Mouse (Mus musculus) midbrain, embryonic 13.5 days (tissue): ENCODE data around the gene 1700034J05Rik. TPM values are rescaled to one million over a fixed set of nuclear protein-coding genes. Genes with fewer than 3 reads are reported as not detected.

Experiments used
- ATAC-seq: fragments of 200-750 bp; cut with Nextera tagmentation; 2 replicates; pipeline ENCODE4 v1.8.0; 2017; ENCODE audit warnings: mild to moderate bottlenecking, moderate TSS enrichment, moderate library complexity
- H3K27ac ChIP-seq: fragments of 300-500 bp; sonication (generic); 2 replicates; pipeline ENCODE4 v1.5.1; 2015; ENCODE audit warnings: inconsistent platforms, mild to moderate bottlenecking, moderate library complexity
- H3K27me3 ChIP-seq: fragments of 300-500 bp; sonication (generic); 2 replicates; pipeline ENCODE4 v1.6.1; 2015; ENCODE audit warnings: mild to moderate bottlenecking, inconsistent platforms
- H3K36me3 ChIP-seq: fragments of 300-500 bp; sonication (generic); 2 replicates; pipeline ENCODE4 v1.6.1; 2015; ENCODE audit warnings: mild to moderate bottlenecking, inconsistent platforms
- H3K4me1 ChIP-seq: fragments of 300-500 bp; sonication (generic); replicated peaks from 2 replicates; pipeline ENCODE4 v1.6.1; 2015; ENCODE audit warnings: inconsistent platforms
- H3K4me2 ChIP-seq: fragments of 300-500 bp; sonication (generic); replicated peaks from 2 replicates; pipeline ENCODE4 v1.6.1; 2015; ENCODE audit warnings: moderate library complexity, mild to moderate bottlenecking, inconsistent platforms
- H3K4me3 ChIP-seq: fragments of 300-500 bp; sonication (generic); replicated peaks from 2 replicates; pipeline ENCODE4 v1.5.1; 2015; ENCODE audit warnings: mild to moderate bottlenecking, inconsistent platforms
- H3K9ac ChIP-seq: fragments of 300-500 bp; sonication (generic); replicated peaks from 2 replicates; pipeline ENCODE4 v1.6.1; 2015; ENCODE audit warnings: mild to moderate bottlenecking, inconsistent platforms
- H3K9me3 ChIP-seq: fragments of 300-500 bp; sonication (generic); 2 replicates; pipeline ENCODE4 v1.6.1; 2016; ENCODE audit warnings: mild to moderate bottlenecking, inconsistent platforms
- WGBS: fragments of 180-500 bp; shearing (Covaris S2); methylation state at CpG from one replicate; pipeline ENCODE4 v1.1.7; 2015; 5-methylcytosine and 5-hydroxymethylcytosine counted together
- polyA plus RNA-seq: library from polyadenylated mRNA; unstranded; fragments of >200 nt; fragmentation: Nextera tagmentation; extraction: Ambion mirVana; gene quantifications from 2 replicates; pipeline ENCODE4 v1.2.1, GENCODE M21; 2015

Gene 1700034J05Rik
- 0.15 TPM in 1 of 2 replicates, not detected in the other for polyA plus RNA-seq

DNA sequence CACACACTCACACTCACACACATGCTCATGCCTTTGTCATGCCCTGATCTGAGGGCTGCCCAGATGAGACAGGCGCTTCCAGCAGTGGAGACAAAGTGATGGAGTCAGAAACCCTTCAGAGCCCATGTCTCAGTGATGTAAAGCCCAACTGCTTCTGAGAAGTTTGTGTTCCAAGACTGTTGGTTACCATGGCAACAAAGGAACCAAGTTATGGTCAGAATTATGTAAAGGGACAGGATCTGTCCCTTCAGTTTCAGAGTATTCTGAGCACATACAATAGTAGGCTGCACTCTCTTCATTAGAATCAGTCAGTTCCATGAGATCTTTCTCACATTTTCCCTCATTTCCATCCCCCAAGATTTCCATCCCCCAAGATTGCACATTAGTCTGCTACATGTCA lies at the start of gene 1700034J05Rik:
Gene 1700034J05Rik, minus strand, starts transcription at position 165 of the 400 bp plus-strand sequence.
- H3K9ac ChIP-seq = no peak within 1 kb of the TSS
- no peak within 1 kb of the TSS for H3K4me2 ChIP-seq
- no peaks in the 10 kb centered on the region for H3K36me3 ChIP-seq
- 89% methylated on average over 1 of the region's 1 CpGs for WGBS
- no peaks in the 10 kb centered on the region for H3K9me3 ChIP-seq
- H3K27me3 ChIP-seq = no peaks in the 10 kb centered on the region
- H3K4me3 ChIP-seq = no peak within 1 kb of the TSS
- no peak for ATAC-seq
- H3K4me1 ChIP-seq = peaks cover 13% of the 10 kb centered on the region
- no peak within 1 kb of the TSS for H3K27ac ChIP-seq

DNA sequence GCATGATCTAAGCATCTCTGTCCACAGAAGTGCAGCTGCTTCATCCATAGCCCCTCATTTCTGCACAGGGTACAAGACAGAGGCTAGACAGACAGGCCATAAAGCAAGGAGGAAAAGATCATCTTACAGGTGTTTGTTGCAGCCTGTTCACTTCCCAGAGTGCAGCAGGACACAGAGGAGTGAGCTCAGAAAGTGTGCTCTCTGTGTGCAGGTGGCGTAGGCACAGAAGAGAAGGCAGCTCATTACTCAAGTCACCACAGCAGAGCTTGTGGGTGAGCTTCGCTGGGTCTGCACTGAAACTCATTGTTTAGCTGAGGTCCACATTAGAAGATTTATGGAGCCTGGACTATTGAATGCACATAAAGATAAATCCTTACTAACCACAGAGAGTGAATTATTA lies 45.5 kb upstream of the 1700034J05Rik start:
- Histone ChIP-seq H3K9me3 (no peaks in the 10 kb centered on the region), H3K9ac (no peak overlapping the region), H3K4me3 (no peak overlapping the region), H3K4me2 (no peak overlapping the region), H3K27ac (no peak overlapping the region), H3K36me3 (no peaks in the 10 kb centered on the region), H3K4me1 (no peaks in the 10 kb centered on the region), H3K27me3 (no peaks in the 10 kb centered on the region)
- 91% methylated on average over 2 of the region's 2 CpGs for WGBS
- no peak for ATAC-seq

GRCm38 (mm10) chr6:146999302-146999701 lies 45.1 kb upstream of the 1700034J05Rik start:
- H3K4me2 ChIP-seq = no peak overlapping the region
- 90% methylated on average over 9 of the region's 9 CpGs for WGBS

GRCm38 (mm10) chr6:146998710-146999109 lies 44.5 kb upstream of the 1700034J05Rik start:
- WGBS = 92% methylated on average over 4 of the region's 4 CpGs
- Histone ChIP-seq H3K9ac (no peak overlapping the region), H3K4me2 (no peak overlapping the region), H3K27ac (no peak overlapping the region), H3K4me1 (no peaks in the 10 kb centered on the region), H3K4me3 (no peak overlapping the region), H3K36me3 (no peaks in the 10 kb centered on the region), H3K9me3 (no peaks in the 10 kb centered on the region), H3K27me3 (no peaks in the 10 kb centered on the region)
- ATAC-seq = no peak

More at GRCm38 (mm10) chr6:146999302-146999701, 45.1 kb upstream of the 1700034J05Rik start:
- no peak for ATAC-seq
- no peaks in the 10 kb centered on the region for H3K27me3 ChIP-seq
- H3K27ac ChIP-seq = no peak overlapping the region
- H3K4me1 ChIP-seq = no peaks in the 10 kb centered on the region
- H3K4me3 ChIP-seq = no peak overlapping the region
- H3K9ac ChIP-seq = no peak overlapping the region
- no peaks in the 10 kb centered on the region for H3K9me3 ChIP-seq
- no peaks in the 10 kb centered on the region for H3K36me3 ChIP-seq

- Histone ChIP-seq H3K36me3 (no peaks in the 10 kb centered on the region), H3K9me3 (no peaks in the 10 kb centered on the region), H3K27me3 (no peaks in the 10 kb centered on the region), H3K27ac (no peak overlapping the region), H3K9ac (no peak overlapping the region), H3K4me1 (no peaks in the 10 kb centered on the region), H3K4me2 (no peak overlapping the region), H3K4me3 (no peak overlapping the region)
- no peak for ATAC-seq
- 90% methylated on average over 6 of the region's 6 CpGs for WGBS
These were observed 42.8 kb upstream of the 1700034J05Rik start for GRCm38 (mm10) chr6:146997006-146997405.

DNA sequence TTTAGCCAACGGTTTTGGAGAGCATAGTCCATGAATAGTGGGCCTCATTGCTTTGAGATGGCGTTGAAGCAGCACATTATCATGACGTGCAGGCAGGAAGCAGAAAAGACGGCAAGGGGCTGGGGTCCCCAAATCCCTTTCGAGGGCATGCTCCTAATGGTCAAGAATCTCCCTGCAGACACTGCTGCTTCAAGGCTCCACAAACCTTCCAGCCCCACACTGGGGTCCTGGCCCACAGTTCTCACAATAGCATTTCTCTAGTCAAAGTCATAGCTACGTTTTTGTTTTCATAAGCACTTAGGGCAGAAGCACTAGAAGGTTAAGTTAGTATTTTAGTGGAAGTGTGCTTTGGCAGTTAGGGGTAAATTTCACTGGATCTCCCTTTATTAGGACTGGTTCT lies 41.7 kb upstream of the 1700034J05Rik start:
- Histone ChIP-seq H3K9me3 (no peaks in the 10 kb centered on the region), H3K27ac (no peak overlapping the region), H3K36me3 (no peaks in the 10 kb centered on the region), H3K4me2 (no peak overlapping the region), H3K9ac (no peak overlapping the region), H3K4me3 (no peak overlapping the region), H3K4me1 (no peaks in the 10 kb centered on the region), H3K27me3 (no peaks in the 10 kb centered on the region)
- no peak for ATAC-seq
- 79% methylated on average over 6 of the region's 6 CpGs for WGBS

DNA sequence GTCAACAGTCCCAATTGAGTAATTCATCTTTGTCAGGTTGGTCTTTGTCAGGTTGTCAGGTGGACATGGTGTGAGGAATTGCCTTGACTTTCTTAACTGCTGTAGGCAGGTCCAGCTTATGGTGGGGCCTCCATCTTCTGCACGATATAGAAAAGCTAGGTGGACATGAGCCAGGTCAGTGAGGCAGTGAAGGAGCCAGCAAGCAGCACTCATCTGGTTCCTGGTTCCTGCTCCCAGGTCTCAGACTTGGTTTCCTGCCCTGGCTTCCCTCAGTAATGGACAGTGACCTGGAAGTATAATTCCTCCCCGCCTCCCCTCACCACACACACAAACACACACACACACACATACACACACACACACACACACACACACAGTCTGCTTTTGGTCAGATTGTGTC lies 41.2 kb upstream of the 1700034J05Rik start:
- no peaks in the 10 kb centered on the region for H3K9me3 ChIP-seq
- H3K4me3 ChIP-seq = no peak overlapping the region
- no peak overlapping the region for H3K27ac ChIP-seq
- no peak overlapping the region for H3K9ac ChIP-seq
- 0 out of 2 replicates have a peak, but pooled peaks have one; percentile 20 for ATAC-seq
- H3K27me3 ChIP-seq = no peaks in the 10 kb centered on the region
- H3K36me3 ChIP-seq = no peaks in the 10 kb centered on the region
- no peaks in the 10 kb centered on the region for H3K4me1 ChIP-seq
- WGBS = 81% methylated on average over 2 of the region's 2 CpGs
- H3K4me2 ChIP-seq = no peak overlapping the region

GRCm38 (mm10) chr6:146994236-146994635 lies 40.0 kb upstream of the 1700034J05Rik start:
- H3K9me3 ChIP-seq = no peaks in the 10 kb centered on the region
- H3K27ac ChIP-seq = no peak overlapping the region
- H3K9ac ChIP-seq = no peak overlapping the region
- no peaks in the 10 kb centered on the region for H3K36me3 ChIP-seq
- H3K27me3 ChIP-seq = no peaks in the 10 kb centered on the region
- 43% methylated on average over 5 of the region's 5 CpGs for WGBS
- no peak for ATAC-seq
- no peak overlapping the region for H3K4me3 ChIP-seq
- H3K4me1 ChIP-seq = no peaks in the 10 kb centered on the region
- H3K4me2 ChIP-seq = no peak overlapping the region

DNA sequence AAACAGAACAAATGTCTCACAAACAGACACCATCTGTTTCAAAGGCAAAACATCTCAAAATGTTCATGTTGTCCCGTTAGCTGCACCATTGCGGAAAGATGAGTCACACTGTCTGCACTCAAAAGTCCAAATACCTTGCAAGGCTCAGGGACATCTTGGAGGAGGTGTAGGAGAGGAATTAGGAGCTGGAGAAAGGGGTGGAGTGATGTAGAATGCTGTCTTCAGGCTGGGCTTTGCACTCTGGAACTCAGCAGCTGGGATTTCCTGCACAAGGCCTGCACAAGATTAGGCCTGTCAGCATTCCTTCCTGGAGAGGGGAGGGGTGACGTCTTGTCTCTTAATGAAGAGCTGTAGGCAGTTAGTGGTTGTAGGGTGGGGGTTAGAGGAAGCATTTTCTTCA lies 30.3 kb upstream of the 1700034J05Rik start:
- no peaks in the 10 kb centered on the region for H3K27me3 ChIP-seq
- H3K9ac ChIP-seq = no peak overlapping the region
- no peak overlapping the region for H3K27ac ChIP-seq
- H3K4me2 ChIP-seq = no peak overlapping the region
- 86% methylated on average over 3 of the region's 3 CpGs for WGBS
- no peak for ATAC-seq
- no peak overlapping the region for H3K4me3 ChIP-seq
- no peaks in the 10 kb centered on the region for H3K36me3 ChIP-seq
- no peaks in the 10 kb centered on the region for H3K9me3 ChIP-seq
- no peaks in the 10 kb centered on the region; the same call in none of the 2 replicates for H3K4me1 ChIP-seq

GRCm38 (mm10) chr6:146981249-146981835 lies 27.1 kb upstream of the 1700034J05Rik start:
- ATAC-seq = peak; percentile 77
- Histone ChIP-seq H3K9me3 (no peaks in the 10 kb centered on the region), H3K9ac (no peak overlapping the region), H3K27me3 (no peaks in the 10 kb centered on the region), H3K4me3 (no peak overlapping the region), H3K4me1 (no peaks in the 10 kb centered on the region; the same call in none of the 2 replicates), H3K36me3 (no peaks in the 10 kb centered on the region), H3K27ac (no peak overlapping the region), H3K4me2 (no peak overlapping the region)
- WGBS = 34% methylated on average over 1 of the region's 1 CpGs

DNA sequence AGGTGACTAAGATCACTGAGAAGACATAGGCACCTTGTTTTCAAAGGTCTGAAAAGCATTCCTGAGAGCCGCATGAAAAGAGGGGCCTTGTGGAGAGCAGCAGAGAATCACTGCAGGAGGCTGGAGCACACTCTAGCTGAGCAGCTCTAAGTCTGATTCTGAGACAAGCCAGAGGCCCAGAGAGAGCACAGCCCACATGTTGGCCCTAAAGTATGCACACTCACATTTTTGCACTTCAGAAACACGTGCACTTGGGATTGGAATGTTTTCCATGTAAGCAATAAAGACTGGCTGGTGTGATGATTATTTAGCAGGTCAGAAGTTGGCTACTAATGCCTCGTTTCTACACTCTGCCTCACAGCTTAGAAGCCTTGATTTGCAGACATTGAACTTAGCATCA lies 25.7 kb upstream of the 1700034J05Rik start:
- WGBS = 54% methylated on average over 3 of the region's 3 CpGs
- Histone ChIP-seq H3K4me1 (no peaks in the 10 kb centered on the region; the same call in none of the 2 replicates), H3K4me2 (no peak overlapping the region), H3K4me3 (no peak overlapping the region), H3K9ac (no peak overlapping the region), H3K27me3 (no peaks in the 10 kb centered on the region), H3K36me3 (no peaks in the 10 kb centered on the region), H3K9me3 (no peaks in the 10 kb centered on the region), H3K27ac (no peak overlapping the region)
- ATAC-seq = no peak

DNA sequence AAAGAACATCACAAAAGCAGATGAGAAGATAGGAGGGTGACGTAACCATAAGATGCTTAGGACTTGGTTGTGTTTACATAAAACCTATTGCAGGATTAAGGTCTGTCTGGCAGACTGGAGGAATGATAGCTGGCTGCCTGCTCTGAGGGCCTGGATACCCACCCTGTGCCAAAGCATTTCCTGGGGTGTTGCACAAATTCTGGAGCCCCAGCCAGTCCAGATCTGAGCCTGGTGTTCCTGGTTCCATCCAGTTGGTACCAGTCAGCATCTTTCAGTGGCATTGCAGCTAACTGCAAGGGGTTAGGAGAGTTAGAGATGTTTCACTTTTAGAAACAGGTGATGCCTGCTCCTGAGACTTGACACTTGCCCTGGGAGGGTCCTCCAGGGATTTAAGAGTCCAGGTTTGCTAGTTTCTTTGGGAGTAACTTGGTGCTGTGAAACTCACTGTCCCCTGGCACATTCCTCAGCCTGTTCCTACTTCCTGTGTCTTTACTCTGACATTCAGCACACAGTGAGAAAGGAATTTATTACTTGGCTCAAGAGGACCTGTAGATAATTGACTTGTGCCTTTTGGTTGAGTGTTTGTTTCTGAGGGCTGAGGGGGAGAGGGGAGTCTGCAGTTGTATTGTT lies 25.0 kb upstream of the 1700034J05Rik start:
- 74% methylated on average over 1 of the region's 1 CpGs for WGBS
- no peak for ATAC-seq
- Histone ChIP-seq H3K36me3 (no peaks in the 10 kb centered on the region), H3K4me2 (no peak overlapping the region), H3K4me1 (no peaks in the 10 kb centered on the region; the same call in none of the 2 replicates), H3K4me3 (no peak overlapping the region), H3K9me3 (no peaks in the 10 kb centered on the region), H3K27me3 (no peaks in the 10 kb centered on the region), H3K9ac (no peak overlapping the region), H3K27ac (no peak overlapping the region)
